Mouse (Mus musculus): Measurements from ENCODE around the gene Gtpbp1. TPM values are rescaled to one million over a fixed set of nuclear protein-coding genes. Genes with fewer than 3 reads are reported as not detected.

Gene Gtpbp1
- polyA plus RNA-seq (2014; fragmentation: Nextera tagmentation; extraction: Ambion mirVana): 43.1 and 43.4 TPM in 2 replicates

- H3K27ac ChIP-seq: peak within 1 kb of the TSS; percentile 90
- peak within 1 kb of the TSS; percentile 94 for H3K4me3 ChIP-seq (replicated peaks; ENCODE audit: low read length)
- H3K36me3 ChIP-seq (replicated peaks; ENCODE audit: control insufficient read depth, insufficient read depth): peaks cover 8% of the 10 kb centered on the region; the same call in 1 of the 2 replicates
- WGBS: under 1% methylated on average over 41 of the region's 45 CpGs
- H3K27me3 ChIP-seq (ENCODE audit: control insufficient read depth, insufficient read depth, low read length): no peaks in the 10 kb centered on the region
- H3K4me2 ChIP-seq (replicated peaks): peak within 1 kb of the TSS; percentile 97
- H3K9me3 ChIP-seq (ENCODE audit: control insufficient read depth, low read length): no peaks in the 10 kb centered on the region
- peaks cover 43% of the 10 kb centered on the region for H3K4me1 ChIP-seq (replicated peaks; ENCODE audit: control insufficient read depth, insufficient read depth, low read length)
- DNase-seq (ENCODE audit: low spot score) (peak; percentile 97), ATAC-seq (ENCODE audit: low FRiP score) (peak; percentile 98)
- H3K9ac ChIP-seq: peak within 1 kb of the TSS; percentile 86
Observed at GRCm38 (mm10) chr15:79690426-79691022, at the start of gene Gtpbp1. Gene Gtpbp1 (plus strand): TSS chr15:79690845.

- no peaks in the 10 kb centered on the region for H3K9me3 ChIP-seq (ENCODE audit: control insufficient read depth, low read length)
- H3K9ac ChIP-seq: no peak overlapping the region
- H3K27ac ChIP-seq: no peak overlapping the region
- WGBS: 77% methylated on average over 12 of the region's 12 CpGs
- H3K36me3 ChIP-seq (replicated peaks; ENCODE audit: control insufficient read depth, insufficient read depth): peaks cover 76% of the 10 kb centered on the region
- no peaks in the 10 kb centered on the region for H3K27me3 ChIP-seq (ENCODE audit: control insufficient read depth, insufficient read depth, low read length)
- H3K4me1 ChIP-seq (replicated peaks; ENCODE audit: control insufficient read depth, insufficient read depth, low read length): no peaks in the 10 kb centered on the region
- DNase-seq (ENCODE audit: low spot score) (no peak), ATAC-seq (ENCODE audit: low FRiP score) (no peak)
- no peak overlapping the region for H3K4me3 ChIP-seq (replicated peaks; ENCODE audit: low read length)
- no peak overlapping the region for H3K4me2 ChIP-seq (replicated peaks)
Observed at GRCm38 (mm10) chr15:79641135-79641817, 49.4 kb upstream of the Gtpbp1 start.

GRCm38 (mm10) chr15:79645483-79645882 lies 45.2 kb upstream of the Gtpbp1 start:
- peaks cover 76% of the 10 kb centered on the region for H3K36me3 ChIP-seq (replicated peaks; ENCODE audit: control insufficient read depth, insufficient read depth)
- H3K9ac ChIP-seq: no peak overlapping the region
- H3K27me3 ChIP-seq (ENCODE audit: control insufficient read depth, insufficient read depth, low read length): no peaks in the 10 kb centered on the region
- ATAC-seq (ENCODE audit: low FRiP score) (no peak), DNase-seq (ENCODE audit: low spot score) (no peak)
- H3K9me3 ChIP-seq (ENCODE audit: control insufficient read depth, low read length): no peaks in the 10 kb centered on the region
- no peaks in the 10 kb centered on the region for H3K4me1 ChIP-seq (replicated peaks; ENCODE audit: control insufficient read depth, insufficient read depth, low read length)
- WGBS: 83% methylated on average over 2 of the region's 2 CpGs
- H3K4me3 ChIP-seq (replicated peaks; ENCODE audit: low read length): no peak overlapping the region
- H3K27ac ChIP-seq: no peak overlapping the region
- H3K4me2 ChIP-seq (replicated peaks): no peak overlapping the region

GRCm38 (mm10) chr15:79648130-79648529 lies 42.5 kb upstream of the Gtpbp1 start:
- Histone ChIP-seq H3K4me3 (replicated peaks; ENCODE audit: low read length) (no peak overlapping the region), H3K27ac (no peak overlapping the region), H3K36me3 (replicated peaks; ENCODE audit: control insufficient read depth, insufficient read depth) (peaks cover 53% of the 10 kb centered on the region), H3K4me1 (replicated peaks; ENCODE audit: control insufficient read depth, insufficient read depth, low read length) (no peaks in the 10 kb centered on the region), H3K27me3 (ENCODE audit: control insufficient read depth, insufficient read depth, low read length) (no peaks in the 10 kb centered on the region), H3K9me3 (ENCODE audit: control insufficient read depth, low read length) (no peaks in the 10 kb centered on the region), H3K4me2 (replicated peaks) (no peak overlapping the region), H3K9ac (no peak overlapping the region)
- no peak for ATAC-seq (ENCODE audit: low FRiP score)
- DNase-seq (ENCODE audit: low spot score): no peak
- WGBS: 91% methylated on average over 12 of the region's 12 CpGs

GRCm38 (mm10) chr15:79650569-79650968 lies 40.1 kb upstream of the Gtpbp1 start:
- Histone ChIP-seq H3K9me3 (ENCODE audit: control insufficient read depth, low read length) (no peaks in the 10 kb centered on the region), H3K36me3 (replicated peaks; ENCODE audit: control insufficient read depth, insufficient read depth) (peaks cover 36% of the 10 kb centered on the region), H3K4me3 (replicated peaks; ENCODE audit: low read length) (no peak overlapping the region), H3K4me2 (replicated peaks) (no peak overlapping the region), H3K9ac (no peak overlapping the region), H3K27me3 (ENCODE audit: control insufficient read depth, insufficient read depth, low read length) (no peaks in the 10 kb centered on the region), H3K27ac (no peak overlapping the region), H3K4me1 (replicated peaks; ENCODE audit: control insufficient read depth, insufficient read depth, low read length) (no peaks in the 10 kb centered on the region)
- ATAC-seq (ENCODE audit: low FRiP score) (no peak), DNase-seq (ENCODE audit: low spot score) (peak; percentile 47)

- DNase-seq (ENCODE audit: low spot score) (no peak), ATAC-seq (ENCODE audit: low FRiP score) (no peak)
- H3K27me3 ChIP-seq (ENCODE audit: control insufficient read depth, insufficient read depth, low read length): no peaks in the 10 kb centered on the region
- H3K9ac ChIP-seq: no peak overlapping the region
- H3K4me2 ChIP-seq (replicated peaks): no peak overlapping the region
- H3K4me3 ChIP-seq (replicated peaks; ENCODE audit: low read length): no peak overlapping the region
- WGBS: 76% methylated on average over 4 of the region's 4 CpGs
- no peaks in the 10 kb centered on the region for H3K4me1 ChIP-seq (replicated peaks; ENCODE audit: control insufficient read depth, insufficient read depth, low read length)
- peaks cover 36% of the 10 kb centered on the region for H3K36me3 ChIP-seq (replicated peaks; ENCODE audit: control insufficient read depth, insufficient read depth)
- H3K9me3 ChIP-seq (ENCODE audit: control insufficient read depth, low read length): no peaks in the 10 kb centered on the region
- no peak overlapping the region for H3K27ac ChIP-seq
Observed at GRCm38 (mm10) chr15:79651481-79651880, 39.2 kb upstream of the Gtpbp1 start.

- Histone ChIP-seq H3K36me3 (replicated peaks; ENCODE audit: control insufficient read depth, insufficient read depth) (peaks cover 7% of the 10 kb centered on the region; the same call in 1 of the 2 replicates), H3K27ac (no peak overlapping the region), H3K9me3 (ENCODE audit: control insufficient read depth, low read length) (no peaks in the 10 kb centered on the region), H3K4me1 (replicated peaks; ENCODE audit: control insufficient read depth, insufficient read depth, low read length) (peaks cover 8% of the 10 kb centered on the region), H3K4me2 (replicated peaks) (no peak overlapping the region), H3K9ac (no peak overlapping the region), H3K27me3 (ENCODE audit: control insufficient read depth, insufficient read depth, low read length) (no peaks in the 10 kb centered on the region), H3K4me3 (replicated peaks; ENCODE audit: low read length) (no peak overlapping the region)
- ATAC-seq (ENCODE audit: low FRiP score): no peak
- no peak for DNase-seq (ENCODE audit: low spot score)
- WGBS: 84% methylated on average over 14 of the region's 14 CpGs
Observed at GRCm38 (mm10) chr15:79656451-79656850, 34.2 kb upstream of the Gtpbp1 start.

GRCm38 (mm10) chr15:79657837-79658530 lies 32.7 kb upstream of the Gtpbp1 start:
- Histone ChIP-seq H3K36me3 (replicated peaks; ENCODE audit: control insufficient read depth, insufficient read depth) (peaks cover 22% of the 10 kb centered on the region; the same call in 1 of the 2 replicates), H3K4me2 (replicated peaks) (peak overlapping the region; percentile 73), H3K4me1 (replicated peaks; ENCODE audit: control insufficient read depth, insufficient read depth, low read length) (peaks cover 8% of the 10 kb centered on the region), H3K9ac (peak overlapping the region; percentile 87), H3K4me3 (replicated peaks; ENCODE audit: low read length) (peak overlapping the region; percentile 85), H3K9me3 (ENCODE audit: control insufficient read depth, low read length) (no peaks in the 10 kb centered on the region), H3K27ac (peak overlapping the region; percentile 99), H3K27me3 (ENCODE audit: control insufficient read depth, insufficient read depth, low read length) (no peaks in the 10 kb centered on the region)
- DNase-seq (ENCODE audit: low spot score): peak; percentile 85
- ATAC-seq (ENCODE audit: low FRiP score): 0 out of 2 replicates have a peak, but pooled peaks have one; percentile 7
- WGBS: 3% methylated on average over 16 of the region's 16 CpGs
